In genomic region chr11:115709829-115710559, GRCm38 (mm10) we compare ENCODE assay signal across 9 mouse cellular contexts. TPM values are rescaled to one million over a fixed set of nuclear protein-coding genes. Genes with fewer than 3 reads are reported as not detected.
DNase-seq lines count a peak whose midpoint lies in the region; ATAC-seq and TF ChIP-seq lines count a peak whose summit lies in the region.
"Had no signal": no experiment of that assay in that cellular context is flagged by ENCODE, and none has a peak within 500 bp of the region (broad histone marks: within the 10 kb centered on the region; RNA-seq: fewer than 3 reads in every experiment).

No protein-coding gene starts in this region.

- H3K9me3 ChIP-seq in kidney, embryonic 16.5 days (ENCODE audit: low read length): no peaks in the 10 kb centered on the region
- no peaks in the 10 kb centered on the region for H3K9me3 ChIP-seq in forebrain, embryonic 12.5 days
- no peaks in the 10 kb centered on the region for H3K9me3 ChIP-seq in limb, embryonic 11.5 days (ENCODE audit: control insufficient read depth, low read length)
- no peaks in the 10 kb centered on the region for H3K9me3 ChIP-seq in neural tube, embryonic 13.5 days

- no peak for ATAC-seq in kidney, embryonic 16.5 days (ENCODE audit: low FRiP score, low TSS enrichment)
- no peak for ATAC-seq in forebrain, embryonic 12.5 days (ENCODE audit: low FRiP score)
- ATAC-seq in limb, embryonic 11.5 days (ENCODE audit: insufficient number of reproducible peaks, low FRiP score, low TSS enrichment, low read depth): no peak
- no peak for ATAC-seq in neural tube, embryonic 13.5 days (ENCODE audit: low read depth)

- peaks cover 10% of the 10 kb centered on the region for H3K4me1 ChIP-seq in kidney, embryonic 16.5 days (ENCODE audit: insufficient read depth, low read length)
- H3K4me1 ChIP-seq in kidney, adult 2 months (ENCODE audit: control insufficient read depth, insufficient read depth, low read length): peaks cover 11% of the 10 kb centered on the region; the same call in 1 of the 2 replicates
- peaks cover 31% of the 10 kb centered on the region for H3K4me1 ChIP-seq in forebrain, embryonic 12.5 days
- peaks cover 10% of the 10 kb centered on the region for H3K4me1 ChIP-seq in limb, embryonic 11.5 days (ENCODE audit: control insufficient read depth, insufficient read depth, low read length)
- H3K4me1 ChIP-seq in neural tube, embryonic 13.5 days (replicated peaks): peaks cover 39% of the 10 kb centered on the region

- whole genome bisulfite sequencing in kidney, embryonic 16.5 days: 46% methylated on average over 6 of the region's 6 CpGs
- WGBS in kidney, adult 2 months: 57% methylated on average over 6 of the region's 6 CpGs
- WGBS in forebrain, embryonic 12.5 days: 43% methylated on average over 6 of the region's 6 CpGs
- WGBS in limb, embryonic 11.5 days: 54% methylated on average over 6 of the region's 6 CpGs
- WGBS in neural tube, embryonic 13.5 days: 55% methylated on average over 6 of the region's 6 CpGs

- TF ChIP-seq POLR2A in kidney, adult 2 months (IDR thresholded peaks at IDR 0.05; ENCODE audit: low read depth, low read length): no peak

- TF ChIP-seq CTCF in kidney, adult 2 months (conservative IDR thresholded peaks at IDR 0.05; ENCODE audit: insufficient read depth, insufficient read length, low read depth, low read length): no peak

- peak overlapping the region; percentile 92 for H3K4me2 ChIP-seq in kidney, embryonic 16.5 days (replicated peaks; ENCODE audit: low read depth, low read length)
- H3K4me2 ChIP-seq in forebrain, embryonic 12.5 days: peak overlapping the region; percentile 95
- H3K4me2 ChIP-seq in limb, embryonic 11.5 days (ENCODE audit: low read depth, severe bottlenecking): peak overlapping the region; percentile 80; the same call in 1 of the 2 replicates
- peak overlapping the region; percentile 87 for H3K4me2 ChIP-seq in neural tube, embryonic 13.5 days

- H3K4me3 ChIP-seq in kidney, embryonic 16.5 days (ENCODE audit: low read length): no peak overlapping the region; the same call in 1 of the 2 replicates
- no peak overlapping the region for H3K4me3 ChIP-seq in kidney, adult 2 months (ENCODE audit: insufficient read depth, low read depth, low read length)
- peak overlapping the region; percentile 99 for H3K4me3 ChIP-seq in forebrain, embryonic 12.5 days (replicated peaks)
- no peak overlapping the region; the same call in 1 of the 2 replicates for H3K4me3 ChIP-seq in limb, embryonic 11.5 days (ENCODE audit: low read depth, low read length)
- H3K4me3 ChIP-seq in neural tube, embryonic 13.5 days: peak overlapping the region; percentile 99

- no peaks in the 10 kb centered on the region for H3K36me3 ChIP-seq in kidney, embryonic 16.5 days (ENCODE audit: insufficient read depth, low read length)
- no peaks in the 10 kb centered on the region for H3K36me3 ChIP-seq in kidney, adult 2 months (ENCODE audit: control insufficient read depth, insufficient read depth, low read length)
- no peaks in the 10 kb centered on the region for H3K36me3 ChIP-seq in forebrain, embryonic 12.5 days (replicated peaks)
- H3K36me3 ChIP-seq in limb, embryonic 11.5 days (ENCODE audit: control insufficient read depth, insufficient read depth, low read length): no peaks in the 10 kb centered on the region
- H3K36me3 ChIP-seq in neural tube, embryonic 13.5 days: no peaks in the 10 kb centered on the region

- H3K9ac ChIP-seq in kidney, embryonic 16.5 days (replicated peaks; ENCODE audit: low read length): no peak overlapping the region
- peak overlapping the region; percentile 66; the same call in 1 of the 2 replicates for H3K9ac ChIP-seq in forebrain, embryonic 12.5 days
- no peak overlapping the region for H3K9ac ChIP-seq in limb, embryonic 11.5 days (ENCODE audit: low read length)
- H3K9ac ChIP-seq in neural tube, embryonic 13.5 days: peak overlapping the region; percentile 98

- no peak overlapping the region for H3K27ac ChIP-seq in kidney, embryonic 16.5 days (ENCODE audit: low read length)
- no peak overlapping the region for H3K27ac ChIP-seq in kidney, adult 2 months (ENCODE audit: insufficient read depth, low read depth, low read length)
- peak overlapping the region; percentile 94; the same call in 1 of the 2 replicates for H3K27ac ChIP-seq in forebrain, embryonic 12.5 days
- no peak overlapping the region for H3K27ac ChIP-seq in limb, embryonic 11.5 days (replicated peaks; ENCODE audit: low read depth, low read length)
- peak overlapping the region; percentile 96 for H3K27ac ChIP-seq in neural tube, embryonic 13.5 days (replicated peaks)

- DNase-seq in kidney, adult 2 months: no peak
- no peak for DNase-seq in limb, embryonic 11.5 days (ENCODE audit: low spot score)
- DNase-seq in cerebellum, adult 9-10 months: no peak
- no peak for DNase-seq in frontal cortex, postnatal 25 days (ENCODE audit: low spot score in 2 of 2)
- no peak for DNase-seq in spleen, postnatal 10 days (ENCODE audit: low spot score in 2 of 2)
- DNase-seq: gastrocnemius, postnatal 36 days had no signal

- H3K27me3 ChIP-seq in kidney, embryonic 16.5 days (ENCODE audit: insufficient read depth, low read length): no peaks in the 10 kb centered on the region
- H3K27me3 ChIP-seq in kidney, adult 2 months (replicated peaks; ENCODE audit: control insufficient read depth, insufficient read depth, low read length): no peaks in the 10 kb centered on the region
- no peaks in the 10 kb centered on the region for H3K27me3 ChIP-seq in forebrain, embryonic 12.5 days
- H3K27me3 ChIP-seq in limb, embryonic 11.5 days (ENCODE audit: control insufficient read depth, insufficient read depth, low read length): no peaks in the 10 kb centered on the region
- H3K27me3 ChIP-seq in neural tube, embryonic 13.5 days: no peaks in the 10 kb centered on the region

RNA-seq across cellular contexts. Expression of gene Grb2, which starts 1.6 kb away (rescaled TPM):
- 86.5 and 87.0 TPM in 2 replicates for polyA plus RNA-seq in kidney, embryonic 16.5 days (2015; fragmentation: Nextera tagmentation; extraction: Ambion mirVana)
- 34.1 and 42.6 TPM in 2 replicates for polyA plus RNA-seq in kidney, adult 2 months (2012; rRNA removed)
- polyA plus RNA-seq in forebrain, embryonic 12.5 days (2016; fragmentation: Nextera tagmentation; extraction: Ambion mirVana): 124 and 137 TPM in 2 replicates
- 52.5 and 58.3 TPM in 2 replicates for polyA plus RNA-seq in limb, embryonic 11.5 days (2014; fragmentation: Nextera tagmentation; extraction: Ambion mirVana)
- 189 and 191 TPM in 2 replicates for polyA plus RNA-seq in neural tube, embryonic 13.5 days (2015; fragmentation: Nextera tagmentation; extraction: Ambion mirVana)

RNA-seq across cellular contexts. Expression of gene Tmem94, which starts 55.2 kb away (rescaled TPM):
- 33.4 and 34.5 TPM in 2 replicates for polyA plus RNA-seq in kidney, embryonic 16.5 days (2015; fragmentation: Nextera tagmentation; extraction: Ambion mirVana)
- polyA plus RNA-seq in kidney, adult 2 months (2012; rRNA removed): 77.1 and 97.8 TPM in 2 replicates
- polyA plus RNA-seq in forebrain, embryonic 12.5 days (2016; fragmentation: Nextera tagmentation; extraction: Ambion mirVana): 39.0 and 45.2 TPM in 2 replicates
- polyA plus RNA-seq in limb, embryonic 11.5 days (2014; fragmentation: Nextera tagmentation; extraction: Ambion mirVana): 15.8 and 17.4 TPM in 2 replicates
- 25.4 and 25.8 TPM in 2 replicates for polyA plus RNA-seq in neural tube, embryonic 13.5 days (2015; fragmentation: Nextera tagmentation; extraction: Ambion mirVana)

Comparison
In these comparisons a context has a peak if more than half of its experiments do, and no peak if none do; other contexts are left out.
1. H3K27ac ChIP-seq: peak in forebrain, embryonic 12.5 days (single experiment) and neural tube, embryonic 13.5 days (single experiment); none in kidney, embryonic 16.5 days (single experiment), kidney, adult 2 months (single experiment) and limb, embryonic 11.5 days (single experiment).
2. H3K4me3 ChIP-seq: peak in forebrain, embryonic 12.5 days (single experiment) and neural tube, embryonic 13.5 days (single experiment); none in kidney, embryonic 16.5 days (single experiment), kidney, adult 2 months (single experiment) and limb, embryonic 11.5 days (single experiment).
3. H3K9ac ChIP-seq: peak in forebrain, embryonic 12.5 days (single experiment) and neural tube, embryonic 13.5 days (single experiment); none in kidney, embryonic 16.5 days (single experiment) and limb, embryonic 11.5 days (single experiment).
4. Peak in every context shown above with its lines, with median percentiles within 50 percentile points of each other: H3K4me2 ChIP-seq.